Mouse (Mus musculus): ENCODE results near the gene Otop3.
A peak's percentile ranks its signal among the peaks of the same experiment; 100 is the strongest.

Otop3 gene

DNA sequence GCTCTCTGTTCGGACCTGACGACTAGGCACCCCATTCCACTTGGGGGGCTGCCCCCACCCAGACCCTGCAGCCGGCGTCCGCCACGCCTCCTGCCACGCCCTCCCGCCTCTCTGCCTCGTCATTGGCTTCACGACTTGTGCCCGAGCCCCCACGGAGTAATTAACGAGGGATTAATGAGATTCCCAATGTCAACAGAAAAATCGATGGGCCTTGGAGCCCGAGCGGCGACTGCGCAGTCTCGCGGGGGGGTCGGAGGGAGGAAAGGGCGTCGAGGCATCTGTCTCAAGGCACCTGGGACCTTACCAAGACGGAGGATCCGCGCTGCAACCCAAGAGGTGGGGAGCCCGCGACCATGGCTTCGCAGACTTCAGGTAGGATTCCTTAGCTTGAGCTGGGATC is at the start of gene Otop3:
Gene Otop3 (plus strand): TSS at position 201 of the 400 bp plus-strand sequence.
- no peak for DNase-seq (ENCODE audit: low spot score in 2 of 2)

DNA sequence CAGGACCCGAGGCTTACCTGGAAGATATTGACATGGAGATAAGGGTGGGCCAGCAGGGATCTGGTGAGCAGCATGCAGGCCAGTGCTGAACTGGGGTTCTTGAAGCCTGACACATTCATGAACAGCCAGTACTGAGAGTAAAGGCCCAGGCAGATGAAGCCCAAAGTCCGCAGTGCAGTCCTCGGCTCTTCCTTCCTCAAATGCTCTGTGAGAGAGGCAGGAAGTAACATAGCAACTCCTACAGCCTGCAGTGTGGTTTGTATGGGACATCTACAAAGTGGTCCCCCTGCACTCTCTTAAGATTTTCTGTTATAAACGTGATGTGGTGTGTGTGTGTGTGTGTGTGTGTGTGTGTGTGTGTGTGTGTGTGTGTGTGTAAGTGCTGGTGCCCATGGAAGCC is 49.2 kb upstream of the Otop3 start:
- DNase-seq (ENCODE audit: low spot score in 2 of 2), result no peak

DNA sequence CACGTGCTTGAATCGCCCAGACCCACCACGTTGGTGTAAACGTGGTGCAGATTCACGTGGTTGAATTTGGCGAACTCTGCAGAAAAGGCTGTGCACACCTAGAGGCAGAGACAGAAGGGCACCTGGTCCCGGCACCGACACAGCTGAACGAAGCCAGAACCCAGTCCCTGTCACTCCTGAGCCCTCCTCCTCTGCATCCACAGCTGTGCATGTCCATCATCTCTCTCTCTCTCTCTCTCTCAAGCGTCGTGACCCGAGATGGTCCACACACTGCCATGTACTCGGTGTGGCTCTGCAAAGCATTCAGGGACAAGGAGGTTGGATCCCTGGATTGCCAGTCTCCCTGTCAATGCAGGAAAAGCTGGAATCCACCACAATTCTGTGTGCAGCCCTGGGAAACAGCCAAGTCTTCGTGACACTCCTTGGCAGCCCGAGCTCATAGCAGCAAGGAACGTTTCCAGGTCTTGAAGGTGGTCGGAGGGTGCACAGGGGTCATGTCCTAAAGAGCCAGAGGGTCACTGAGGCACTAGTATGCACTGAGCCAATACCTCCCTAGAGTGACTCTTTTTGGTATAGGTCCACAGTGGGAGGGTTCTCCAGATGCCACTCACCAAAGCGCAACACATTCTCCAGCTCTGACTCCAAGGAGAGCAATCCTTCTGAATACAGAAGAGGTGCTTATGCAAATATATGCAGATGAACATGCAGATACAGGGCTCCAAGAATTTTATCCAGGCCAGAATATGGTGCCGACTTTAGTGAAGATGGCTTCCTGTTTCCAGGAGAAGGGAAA is 48.1 kb upstream of the Otop3 start:
- no peak for DNase-seq (ENCODE audit: low spot score in 2 of 2)

DNA sequence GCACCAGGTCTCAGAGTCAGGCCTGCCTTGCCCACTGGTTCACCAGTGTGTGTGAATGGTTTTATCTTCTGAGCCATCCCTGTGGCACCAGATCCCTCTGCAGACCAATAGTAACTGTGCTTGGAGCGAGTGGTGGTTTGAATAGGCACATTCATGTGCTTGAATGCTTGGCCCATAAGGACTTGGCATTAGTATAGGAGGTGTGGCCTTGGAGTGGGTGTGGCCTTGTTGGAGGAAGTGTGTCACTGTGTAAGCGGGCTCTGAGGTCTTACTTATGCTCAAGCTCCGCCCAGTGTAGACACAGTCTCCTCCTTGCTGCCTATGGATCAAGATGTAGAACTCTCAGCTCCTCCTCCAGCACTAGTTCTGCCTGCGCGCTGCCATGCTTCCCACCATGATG is 47.1 kb upstream of the Otop3 start:
- DNase-seq (ENCODE audit: low spot score in 2 of 2), result no peak

- DNase-seq (ENCODE audit: low spot score in 2 of 2), result no peak
Measured at GRCm38 (mm10) chr11:115288305-115288704, 46.2 kb upstream of the Otop3 start.

GRCm38 (mm10) chr11:115289885-115290284 is 44.6 kb upstream of the Otop3 start:
- DNase-seq (ENCODE audit: low spot score in 2 of 2), result no peak

DNA sequence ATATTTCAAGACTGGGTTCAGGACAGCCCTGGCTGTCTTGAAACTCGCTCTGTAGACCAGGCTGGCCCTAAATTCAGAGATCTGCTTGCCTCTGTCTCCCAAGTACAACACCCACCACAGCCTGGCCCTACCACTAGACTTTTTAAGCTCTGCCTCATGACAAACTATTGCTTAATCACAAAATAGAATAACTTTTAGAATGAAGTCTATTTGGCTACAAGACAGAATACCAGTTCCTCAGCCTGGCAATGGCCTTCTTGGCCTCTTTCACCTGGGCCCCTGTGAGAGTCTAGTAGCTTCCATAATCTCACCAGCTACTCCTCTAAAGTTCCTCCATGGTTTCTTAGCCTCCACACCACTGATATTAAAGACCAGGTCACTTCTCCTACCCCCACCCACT is 44.2 kb upstream of the Otop3 start:
- DNase-seq (ENCODE audit: low spot score in 2 of 2), result no peak

- peak in 1 of 2 experiments; percentile 78 for DNase-seq (ENCODE audit: low spot score in 2 of 2)
Measured at GRCm38 (mm10) chr11:115290919-115291318, 43.6 kb upstream of the Otop3 start.

DNA sequence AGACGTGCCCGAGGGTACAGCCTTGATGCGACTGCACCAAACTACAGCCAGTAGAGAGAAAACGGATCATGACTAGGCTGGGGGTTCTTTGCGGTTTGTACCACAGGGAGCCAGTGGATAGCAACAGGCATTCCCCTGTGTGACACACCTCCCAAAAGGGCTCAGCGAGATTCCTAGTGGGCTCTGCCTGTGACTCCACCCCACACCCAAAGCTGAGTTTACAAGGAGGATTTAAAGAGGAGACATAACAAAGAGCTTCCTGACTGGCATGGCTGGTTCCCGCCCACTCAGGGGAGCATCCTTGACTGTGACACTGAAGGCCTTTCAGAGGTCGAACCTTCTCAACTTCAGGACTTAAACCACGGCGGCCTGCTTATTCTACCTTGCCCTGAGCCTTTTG is 43.0 kb upstream of the Otop3 start:
- DNase-seq (ENCODE audit: low spot score in 2 of 2), result no peak

DNA sequence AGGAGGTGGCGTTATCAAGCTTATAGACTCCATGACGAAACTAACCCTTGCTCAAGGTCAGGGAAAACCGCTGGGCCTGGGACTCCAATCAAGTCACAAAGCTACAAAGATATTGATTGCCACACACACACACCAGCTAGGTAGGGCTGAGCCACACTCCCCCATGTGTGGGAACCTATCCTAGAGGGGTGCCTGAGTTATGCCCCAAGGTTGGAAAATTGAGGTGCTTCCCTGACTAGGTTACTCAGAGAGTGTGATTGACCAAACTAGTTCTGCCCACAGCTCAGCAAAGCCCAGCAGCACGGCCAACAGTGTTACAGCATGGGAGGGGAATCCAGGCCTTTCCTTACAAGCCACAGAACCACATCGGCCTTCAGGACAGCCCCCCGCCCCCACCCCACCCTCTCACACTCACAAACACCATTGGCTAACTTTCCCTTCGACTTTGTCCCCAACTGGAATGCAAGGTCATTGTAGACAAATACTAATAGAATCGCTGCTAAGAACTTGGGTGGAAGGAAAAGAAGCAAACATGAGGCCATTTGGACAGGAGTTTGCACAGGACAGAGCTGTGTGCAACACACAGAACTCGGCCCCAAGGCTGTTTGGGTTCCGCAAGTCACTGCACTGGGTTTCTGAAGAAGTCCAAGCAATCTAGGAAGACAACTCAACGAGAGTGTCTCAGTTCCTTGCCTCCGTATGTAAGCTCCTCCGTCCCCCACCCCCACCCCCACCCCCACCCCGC is 41.7 kb upstream of the Otop3 start:
- no peak for DNase-seq (ENCODE audit: low spot score in 2 of 2)

GRCm38 (mm10) chr11:115295939-115296338 is 38.6 kb upstream of the Otop3 start:
- DNase-seq (ENCODE audit: low spot score in 2 of 2), result no peak

- no peak for DNase-seq (ENCODE audit: low spot score in 2 of 2)
Measured at GRCm38 (mm10) chr11:115296471-115297210, 37.9 kb upstream of the Otop3 start.

GRCm38 (mm10) chr11:115297214-115297826 is 37.2 kb upstream of the Otop3 start, which contains the start of gene Fads6:
Gene Fads6, minus strand, starts transcription at chr11:115297663.
- peak; percentile 35 to 37 for DNase-seq (ENCODE audit: low spot score in 2 of 2)

- DNase-seq (ENCODE audit: low spot score in 2 of 2), result no peak
Measured at GRCm38 (mm10) chr11:115298160-115298559, 36.4 kb upstream of the Otop3 start.

- DNase-seq (ENCODE audit: low spot score in 2 of 2), result no peak
Measured at GRCm38 (mm10) chr11:115300745-115301144, 33.8 kb upstream of the Otop3 start.

- no peak for DNase-seq (ENCODE audit: low spot score in 2 of 2)
Measured at GRCm38 (mm10) chr11:115301351-115301750, 33.2 kb upstream of the Otop3 start.

DNA sequence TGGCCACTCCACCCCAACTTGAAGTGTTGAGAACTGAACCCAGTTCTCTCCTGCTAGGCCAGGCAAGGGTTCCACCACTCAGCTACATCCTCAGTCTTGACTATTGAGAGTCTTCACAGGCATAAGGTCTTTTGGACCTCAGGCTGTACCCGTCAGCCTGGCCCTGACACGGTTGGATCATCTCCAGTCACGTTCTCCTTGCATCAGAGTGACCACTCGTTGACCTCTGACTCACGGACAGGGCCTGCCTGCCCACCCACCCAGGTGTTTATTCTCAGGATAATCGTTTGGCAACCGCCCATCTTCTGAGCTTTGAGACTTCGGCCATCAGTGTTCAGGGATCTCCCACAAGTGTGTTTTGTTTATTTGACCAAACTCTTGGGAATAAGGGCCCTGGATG is 31.4 kb upstream of the Otop3 start:
- peak in 1 of 2 experiments; percentile 48 for DNase-seq (ENCODE audit: low spot score in 2 of 2)

GRCm38 (mm10) chr11:115306863-115307262 is 27.7 kb upstream of the Otop3 start, which contains the start of gene Otop2:
Gene Otop2, plus strand, starts transcription at chr11:115307163.
- DNase-seq (ENCODE audit: low spot score in 2 of 2), result no peak

GRCm38 (mm10) chr11:115308781-115309180 is 25.8 kb upstream of the Otop3 start:
- DNase-seq (ENCODE audit: low spot score in 2 of 2), result no peak

GRCm38 (mm10) chr11:115314249-115314648 is 20.3 kb upstream of the Otop3 start:
- no peak for DNase-seq (ENCODE audit: low spot score in 2 of 2)

DNA sequence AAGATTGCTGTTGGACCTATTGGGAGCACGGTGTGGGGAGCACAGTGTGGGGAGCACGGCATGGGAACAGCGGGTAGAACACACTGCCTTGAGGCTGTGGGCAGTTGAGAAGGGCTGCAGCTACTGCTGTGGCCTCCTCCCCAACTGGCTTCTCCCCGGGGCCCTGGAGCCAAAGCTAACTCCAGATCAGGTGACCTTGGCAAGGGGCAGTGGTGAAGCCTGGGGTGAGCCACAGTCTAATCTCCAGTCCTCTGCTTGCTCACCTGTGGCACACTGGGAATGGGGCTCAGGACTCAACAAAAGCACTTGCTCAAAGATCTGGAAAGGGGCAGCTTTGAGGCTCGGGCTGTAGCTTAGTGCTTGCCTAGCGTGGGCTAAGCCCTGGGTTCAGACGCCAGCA is 17.3 kb upstream of the Otop3 start:
- no peak for DNase-seq (ENCODE audit: low spot score in 2 of 2)

Measured in urinary bladder, adult 18-20 months (tissue).